ENCODE assay signal across 13 mouse cellular contexts in genomic region chr8:70808239-70808638, GRCm38 (mm10). TPM values are rescaled to one million over a fixed set of nuclear protein-coding genes. Genes with fewer than 3 reads are reported as not detected.
A peak's percentile ranks its signal among the peaks of the same experiment; 100 is the strongest.
DNase-seq lines count a peak whose midpoint lies in the region; ATAC-seq and TF ChIP-seq lines count a peak whose summit lies in the region.
"Had no signal": no experiment of that assay in that cellular context is flagged by ENCODE, and none has a peak within 500 bp of the region (broad histone marks: within the 10 kb centered on the region; RNA-seq: fewer than 3 reads in every experiment).

TSS of gene Il12rb1 (plus strand) at chr8:70808449.

- H3K4me3 ChIP-seq in megakaryocyte, embryonic 14.5 days (replicated peaks): peak within 1 kb of the TSS; percentile 87
- no peak within 1 kb of the TSS for H3K4me3 ChIP-seq in liver, embryonic 14.5 days (ENCODE audit: insufficient read depth in 1 of 2, low read depth in 2 of 2, low read length in 2 of 2)

- no peak within 1 kb of the TSS for H3K27ac ChIP-seq in liver, embryonic 14.5 days

- WGBS in liver, embryonic 14.5 days (ENCODE audit: insufficient replicate concordance): 46% methylated on average over 5 of the region's 5 CpGs

- H3K4me1 ChIP-seq in megakaryocyte, embryonic 14.5 days: peaks cover 85% of the 10 kb centered on the region
- H3K4me1 ChIP-seq in liver, embryonic 14.5 days (replicated peaks; ENCODE audit: control insufficient read depth in 2 of 2, insufficient read depth in 2 of 2, low read length in 1 of 2): peaks cover 23 to 26% of the 10 kb centered on the region in 2 experiments

- H3K9ac ChIP-seq in liver, embryonic 14.5 days (replicated peaks): peak within 1 kb of the TSS; percentile 13; the same call in 1 of the 2 replicates

- peak; percentile 54 for DNase-seq in T-cell, adult 2 months (ENCODE audit: low spot score)
- no peak for DNase-seq in liver, embryonic 14.5 days (ENCODE audit: low read depth in 3 of 3, low spot score in 3 of 3)
- peak; percentile 68 for DNase-seq in thymus, postnatal 25 days
- DNase-seq in lung, postnatal 36 days: no peak
- DNase-seq in frontal cortex, postnatal 36 days (ENCODE audit: low spot score in 2 of 2): no peak
- DNase-seq in kidney, adult 11 months: no peak
- DNase-seq: cerebellum, adult 2 months; embryo, embryonic 11 days; heart, adult 11 months; kidney, adult 8-10 months had no signal

- H3K27me3 ChIP-seq in megakaryocyte, embryonic 14.5 days (replicated peaks): no peaks in the 10 kb centered on the region
- H3K27me3 ChIP-seq in liver, embryonic 14.5 days (ENCODE audit: control insufficient read depth, insufficient read depth, low read length): no peaks in the 10 kb centered on the region

- peaks cover 30% of the 10 kb centered on the region for H3K36me3 ChIP-seq in megakaryocyte, embryonic 14.5 days (replicated peaks; ENCODE audit: low read length)
- H3K36me3 ChIP-seq in liver, embryonic 14.5 days (replicated peaks; ENCODE audit: control insufficient read depth, insufficient read depth, low read depth): no peaks in the 10 kb centered on the region

- no peak within 1 kb of the TSS for H3K4me2 ChIP-seq in liver, embryonic 14.5 days (ENCODE audit: low read depth)

- ATAC-seq in megakaryocyte, adult 5-6 weeks (ENCODE audit: poor library complexity, severe bottlenecking): no peak
- no peak for ATAC-seq in liver, embryonic 14.5 days (ENCODE audit: insufficient read depth)

- H3K9me3 ChIP-seq in megakaryocyte, embryonic 14.5 days: no peaks in the 10 kb centered on the region
- no peaks in the 10 kb centered on the region for H3K9me3 ChIP-seq in liver, embryonic 14.5 days (ENCODE audit: control insufficient read depth, low read length)

- TF ChIP-seq CTCF in liver, embryonic 14.5 days (IDR thresholded peaks at IDR 0.05; ENCODE audit: low read depth): no peak

- no peak for TF ChIP-seq EP300 in liver, embryonic 14.5 days (IDR thresholded peaks at IDR 0.05; ENCODE audit: low read depth)

RNA-seq across cellular contexts. Expression of gene Il12rb1, which starts in this region (rescaled TPM):
- polyA plus RNA-seq in megakaryocyte, embryonic 14.5 days (2012; ENCODE audit: insufficient read depth, low replicate concordance): 10.8 and 11.1 TPM in 2 replicates
- 0.80 and 1.5 TPM in 2 replicates for total RNA-seq in megakaryocyte, adult 5-6 weeks (2015)
- 0.07 and 1.7 TPM in 2 replicates for total RNA-seq in megakaryocyte, adult 5-6 weeks (2017)
- polyA plus RNA-seq in liver, embryonic 14.5 days (2012; rRNA removed): 0.11 and 0.13 TPM in 2 replicates
- polyA plus RNA-seq in liver, embryonic 14.5 days (2014; fragmentation: Nextera tagmentation; extraction: Ambion mirVana): 0.18 and 0.39 TPM in 2 replicates
- polyA plus RNA-seq: stomach, embryonic 14.5 days had no signal

Comparison
In these comparisons a context has a peak if more than half of its experiments do, and no peak if none do; other contexts are left out.
1. DNase-seq: peak in T-cell, adult 2 months (single experiment) and thymus, postnatal 25 days (single experiment); none in liver, embryonic 14.5 days (0 of 3), lung, postnatal 36 days (single experiment), frontal cortex, postnatal 36 days (0 of 2) and kidney, adult 11 months (single experiment).